Mouse (Mus musculus) liver, postnatal 0 days (tissue): ENCODE data around the gene Cdkl1.

Experiments
- CTCF ChIP-seq: sonication (generic); IDR thresholded peaks from 2 replicates; pipeline ENCODE4 v1.5.1; 2016; ENCODE audit warnings: antibody characterized with exemption, low read depth
- EP300 ChIP-seq: IDR thresholded peaks from 2 replicates; pipeline ENCODE4 v1.6.1; 2016; ENCODE audit warnings: antibody characterized with exemption, low read depth, mild to moderate bottlenecking

DNA sequence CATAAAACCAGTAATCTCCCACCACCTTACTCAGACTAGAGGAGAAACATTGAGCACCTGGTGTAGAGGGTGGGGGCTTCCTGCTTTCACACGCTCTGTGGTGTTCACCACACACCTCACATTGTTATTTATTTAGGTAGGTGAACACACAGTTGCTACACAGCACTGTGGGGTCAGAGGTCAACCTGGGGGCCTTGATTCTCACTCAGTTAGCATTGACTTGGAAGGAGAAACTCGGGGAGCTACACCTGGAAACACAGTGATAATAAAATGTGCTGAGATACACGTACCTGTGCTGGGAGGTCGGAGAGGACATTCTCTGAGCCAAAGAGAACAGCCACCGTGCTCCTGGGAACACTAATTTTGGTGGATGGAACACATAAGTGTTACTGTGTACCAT lies 2.7 kb downstream of the Cdkl1 start:
- TF ChIP-seq CTCF: no peak
- TF ChIP-seq EP300: no peak
